Mouse (Mus musculus): ENCODE results near the gene Pkp3. TPM values are rescaled to one million over a fixed set of nuclear protein-coding genes. Genes with fewer than 3 reads are reported as not detected.

The Pkp3 gene
- total RNA-seq, 1 experiment from 2014 or later: 3.4 TPM

DNA sequence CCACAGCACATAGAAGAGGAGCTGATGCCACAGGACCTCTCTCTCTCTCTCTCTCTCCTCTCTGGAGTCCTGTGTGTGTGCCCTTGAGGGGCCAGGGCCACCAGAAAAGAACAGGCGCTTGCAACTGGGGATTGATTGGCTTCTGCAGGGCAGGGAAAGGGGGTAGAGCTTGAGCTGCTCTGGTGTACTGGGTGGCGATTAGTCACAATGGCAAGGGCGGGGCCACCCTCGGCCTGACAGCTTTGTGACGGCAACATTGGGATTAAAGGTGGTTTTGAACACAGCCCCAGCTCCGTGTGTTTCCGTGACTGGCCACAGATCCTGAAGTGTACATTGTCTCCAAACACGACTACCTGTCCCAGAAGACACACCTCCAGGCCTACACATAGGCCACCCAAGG, 12.2 kb downstream of the Pkp3 start:
- ATAC-seq (replicated peaks; ENCODE audit: low read depth, poor library complexity, severe bottlenecking): no peak

DNA sequence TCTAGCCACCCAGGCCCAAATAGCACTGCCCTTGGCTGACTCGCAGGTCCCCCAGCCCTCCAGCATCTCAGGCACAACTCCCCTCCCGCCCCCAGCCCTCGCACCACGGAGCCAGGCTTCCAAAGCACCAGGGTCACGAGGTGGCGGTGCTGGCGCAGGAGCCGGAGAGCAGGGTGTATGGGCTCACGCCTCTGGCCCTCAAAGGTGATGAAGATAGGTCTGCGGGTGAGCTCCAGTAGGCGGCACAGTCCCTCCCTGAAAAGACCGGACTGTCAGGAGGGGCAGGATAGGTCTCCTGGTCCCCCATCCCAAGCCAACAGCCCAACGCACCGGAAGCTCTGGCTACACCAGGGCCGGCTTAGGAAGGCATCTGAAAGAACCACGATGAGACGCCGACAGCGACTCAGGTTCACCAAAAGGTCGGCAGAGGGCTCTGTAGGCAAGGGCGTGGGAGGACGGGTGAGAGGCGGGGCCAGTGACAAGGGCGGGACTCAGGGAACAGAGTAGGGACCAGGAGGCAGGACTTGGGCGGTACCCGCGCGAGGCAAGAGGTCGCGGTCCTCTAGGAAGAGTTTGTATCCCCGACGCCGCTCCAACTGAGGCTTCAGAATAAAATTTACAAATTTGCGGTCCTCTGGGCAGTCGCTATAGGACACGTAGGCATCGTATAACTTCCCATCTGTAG, 14.2 kb downstream of the Pkp3 start:
- peak; percentile 73 for ATAC-seq (replicated peaks; ENCODE audit: low read depth, poor library complexity, severe bottlenecking)

DNA sequence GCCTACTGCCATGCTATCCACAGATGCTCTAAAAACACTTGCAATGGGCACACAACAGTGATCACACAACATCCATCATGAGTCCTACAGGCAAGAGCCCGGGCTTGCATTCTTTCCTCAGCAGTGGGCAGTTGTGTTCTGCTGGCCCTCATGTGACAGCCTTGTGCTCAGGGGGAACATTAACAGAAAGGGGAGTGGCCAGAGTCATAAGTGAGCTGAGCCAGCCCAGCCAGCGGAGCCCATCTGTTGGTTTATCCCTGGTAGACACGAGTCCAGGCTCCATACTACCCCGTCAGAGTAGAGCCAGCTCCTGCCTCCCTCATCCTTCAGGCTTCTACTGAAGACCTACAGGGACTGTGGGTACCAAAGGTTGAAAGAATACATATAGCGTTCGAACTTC, 15.9 kb downstream of the Pkp3 start:
- no peak for ATAC-seq (replicated peaks; ENCODE audit: low read depth, poor library complexity, severe bottlenecking)

DNA sequence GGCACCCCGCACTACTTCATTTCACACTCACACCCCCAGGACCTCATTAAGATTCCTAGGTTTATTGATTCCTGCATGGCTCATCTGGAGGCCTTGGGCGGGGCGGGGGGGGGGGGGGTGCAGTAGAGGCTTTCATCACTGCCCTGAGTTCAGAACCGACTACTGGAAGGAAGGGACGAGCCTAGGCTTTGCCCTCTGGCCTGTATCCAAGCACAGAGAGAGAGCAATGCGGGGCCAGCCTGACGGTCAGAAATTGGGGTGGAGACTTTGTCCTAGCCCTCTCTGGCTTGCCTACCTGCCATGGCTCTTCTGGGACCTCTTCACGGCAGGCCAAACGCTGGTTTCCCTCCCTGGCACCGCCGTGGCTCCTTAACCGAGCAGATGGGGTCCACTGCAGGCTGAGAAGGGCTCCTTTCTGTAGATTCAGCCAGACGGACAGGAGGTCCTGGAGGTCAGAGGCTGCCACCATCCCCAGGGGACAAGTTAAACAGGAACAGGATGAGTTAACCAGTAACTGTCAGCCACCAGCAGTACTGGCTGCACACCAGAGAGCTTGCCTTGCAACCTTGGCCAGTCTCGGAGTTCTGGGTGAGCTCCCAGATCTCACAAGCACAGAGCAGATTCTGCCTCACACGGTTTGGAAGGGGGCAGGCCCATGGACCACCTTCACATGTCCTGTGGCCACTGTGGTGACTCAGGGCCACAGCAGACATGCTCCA, 16.6 kb downstream of the Pkp3 start:
- no peak for ATAC-seq (replicated peaks; ENCODE audit: low read depth, poor library complexity, severe bottlenecking)

DNA sequence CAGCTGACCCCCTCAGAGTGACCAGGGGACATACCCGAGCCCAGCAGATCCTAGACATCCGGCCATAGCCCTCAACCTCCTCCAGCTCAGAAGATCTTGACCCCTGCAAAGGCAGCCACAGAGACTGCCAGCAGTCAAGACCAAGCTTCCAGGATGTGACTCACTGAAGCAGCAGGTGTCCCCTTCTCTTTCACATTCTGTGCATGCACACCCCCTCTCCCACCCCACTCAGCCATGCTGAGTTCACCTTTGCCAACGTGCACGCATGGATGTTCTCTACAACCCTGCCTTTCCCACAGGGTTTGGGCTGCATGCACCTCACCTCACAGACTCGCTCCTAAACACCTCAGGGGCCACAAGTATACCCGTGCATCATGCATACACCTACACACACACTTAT, 18.0 kb downstream of the Pkp3 start:
- ATAC-seq (replicated peaks; ENCODE audit: low read depth, poor library complexity, severe bottlenecking): no peak

DNA sequence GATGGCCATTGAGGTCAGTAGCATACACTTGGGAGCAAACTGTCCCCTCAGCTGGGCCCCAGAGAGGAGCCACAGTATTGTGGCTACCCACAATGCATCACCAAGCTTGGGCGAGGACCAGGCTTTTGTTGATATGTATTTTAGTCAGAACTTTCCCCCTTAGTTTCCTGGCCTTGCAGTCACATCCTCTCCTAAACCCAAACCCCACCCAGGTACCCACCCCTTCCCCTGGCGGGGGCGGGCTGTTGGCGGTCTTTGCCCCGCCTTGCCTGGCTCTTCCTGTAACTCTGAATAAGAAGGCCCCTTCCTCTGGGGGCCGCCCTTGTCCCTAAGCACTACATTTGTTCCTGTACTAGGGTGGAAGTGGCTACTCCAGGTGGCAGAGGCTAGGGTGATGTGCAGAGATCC, 18.6 kb downstream of the Pkp3 start:
- ATAC-seq (replicated peaks; ENCODE audit: low read depth, poor library complexity, severe bottlenecking): peak; percentile 76

DNA sequence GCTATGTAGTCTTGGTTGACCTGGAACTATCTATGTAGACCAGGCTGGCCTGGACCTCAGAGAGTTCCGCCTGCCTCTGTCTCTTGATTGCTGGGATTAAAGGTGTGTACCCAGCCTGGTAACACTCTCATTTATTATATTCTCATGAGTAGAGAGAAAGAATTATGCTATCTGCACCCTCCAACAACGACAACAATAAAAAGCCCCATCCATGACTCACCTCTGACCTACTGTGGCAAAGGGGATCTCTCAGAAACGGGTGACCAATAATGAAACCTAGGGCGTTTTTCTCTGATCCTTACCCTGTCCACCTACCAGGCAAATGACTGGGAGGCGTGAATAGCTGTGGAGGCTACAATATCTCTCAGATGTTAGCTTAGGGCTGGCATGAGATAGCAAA, 19.2 kb downstream of the Pkp3 start:
- ATAC-seq (replicated peaks; ENCODE audit: low read depth, poor library complexity, severe bottlenecking): no peak

DNA sequence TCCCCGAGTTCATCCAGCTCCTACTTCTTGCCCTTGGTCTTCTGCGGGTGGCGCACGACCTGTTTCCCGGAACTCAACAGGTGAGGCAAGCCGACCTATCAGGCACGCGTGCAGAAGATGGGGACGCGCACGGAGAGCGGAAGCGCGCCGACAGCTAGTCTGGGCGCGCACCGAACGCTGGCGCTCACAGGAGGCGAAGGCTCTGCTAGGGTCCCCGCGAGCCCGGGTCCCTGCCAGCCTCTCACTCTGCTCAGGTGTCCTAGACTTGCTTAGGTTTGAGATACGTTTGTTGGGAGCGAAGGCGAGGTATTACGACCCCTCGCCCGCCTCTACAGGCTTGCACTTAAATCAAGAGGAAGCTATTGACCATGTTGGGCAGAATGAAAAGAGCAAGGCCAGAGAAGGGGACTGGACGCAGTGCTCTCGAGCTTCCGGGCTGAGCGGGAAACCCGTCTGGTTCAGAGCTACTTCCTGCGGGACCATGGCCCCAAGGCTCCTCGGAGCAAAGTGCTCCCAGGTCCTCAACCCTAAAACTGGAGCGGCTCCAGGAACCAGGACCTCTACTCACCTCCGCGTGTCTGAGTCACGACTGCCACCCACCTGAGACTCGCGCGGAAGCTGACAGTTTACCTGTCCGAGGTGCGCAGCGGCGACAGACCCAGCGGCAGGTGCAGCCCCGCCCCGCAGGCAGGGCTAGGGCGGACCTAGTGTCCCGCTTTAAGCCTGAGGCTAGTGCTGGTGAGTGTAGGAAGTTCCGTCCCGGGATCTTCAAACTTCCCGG, 22.1 kb downstream of the Pkp3 start, which contains the start of gene Sigirr:
Gene Sigirr (minus strand): TSS at position 662 of the 781 bp plus-strand sequence.
- peak; percentile 39; the same call in 1 of the 2 replicates for ATAC-seq (replicated peaks; ENCODE audit: low read depth, poor library complexity, severe bottlenecking)

DNA sequence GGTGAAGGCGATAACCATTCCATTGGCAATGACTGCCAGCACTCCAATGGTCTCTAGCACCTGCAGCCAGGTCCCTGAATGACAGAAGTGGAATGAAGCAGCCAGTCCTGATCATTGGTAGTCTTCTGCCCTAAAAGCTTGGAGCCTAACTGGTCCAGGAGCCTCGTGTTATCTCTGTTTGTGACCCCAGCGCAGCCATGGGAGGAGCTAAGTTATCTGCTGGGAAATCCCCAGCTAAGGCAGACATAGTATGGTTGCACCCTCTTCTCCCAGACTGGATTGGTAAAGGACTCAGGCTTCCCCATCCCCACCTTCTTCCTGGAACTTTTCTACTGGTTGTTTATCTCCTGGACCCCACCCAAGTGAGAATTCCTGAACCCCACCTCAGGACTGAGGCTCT, 25.1 kb downstream of the Pkp3 start:
- no peak for ATAC-seq (replicated peaks; ENCODE audit: low read depth, poor library complexity, severe bottlenecking)

DNA sequence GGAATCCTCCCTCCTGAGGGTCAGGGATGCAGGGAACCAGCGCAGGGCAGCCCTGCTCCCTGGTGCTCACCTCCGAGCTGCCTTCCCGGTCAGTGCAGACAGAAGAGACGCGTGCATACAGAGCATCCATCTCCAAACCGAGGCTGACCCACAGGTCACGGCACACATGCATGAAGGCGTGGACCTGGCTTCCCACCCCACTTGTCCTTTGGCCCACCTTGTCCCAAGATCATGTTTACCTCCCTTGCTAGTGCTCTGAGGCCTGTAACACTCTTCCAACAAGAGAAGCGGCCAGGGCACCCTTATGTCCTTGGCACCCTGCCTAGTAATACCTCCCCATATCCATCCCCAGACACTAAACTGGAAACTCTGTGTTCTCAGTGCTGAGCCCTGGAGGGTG, 37.9 kb downstream of the Pkp3 start:
- no peak for ATAC-seq (replicated peaks; ENCODE audit: low read depth, poor library complexity, severe bottlenecking)

DNA sequence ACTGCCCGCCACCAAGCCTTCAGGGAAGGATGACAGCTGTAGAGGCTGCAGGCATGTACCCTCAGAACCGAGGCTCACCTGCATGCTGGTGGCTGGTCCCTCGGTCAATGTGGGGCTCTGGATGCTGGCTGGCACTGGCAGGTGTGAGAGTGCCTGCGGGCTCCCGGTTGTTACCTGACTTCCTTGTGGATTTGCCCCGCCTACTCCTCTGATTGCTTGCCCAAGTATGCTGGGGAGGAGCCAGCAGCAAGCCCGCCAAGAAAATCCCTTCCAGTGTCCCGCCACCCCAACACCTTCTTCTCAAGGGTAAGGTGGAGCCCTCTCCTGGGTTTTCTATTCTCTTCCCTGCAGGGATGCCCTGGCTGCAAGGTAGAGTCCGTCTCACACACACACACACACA, 39.6 kb downstream of the Pkp3 start, which contains the start of gene Ano9:
Gene Ano9 (minus strand): TSS at position 171 of the 400 bp plus-strand sequence.
- ATAC-seq (replicated peaks; ENCODE audit: low read depth, poor library complexity, severe bottlenecking): no peak

DNA sequence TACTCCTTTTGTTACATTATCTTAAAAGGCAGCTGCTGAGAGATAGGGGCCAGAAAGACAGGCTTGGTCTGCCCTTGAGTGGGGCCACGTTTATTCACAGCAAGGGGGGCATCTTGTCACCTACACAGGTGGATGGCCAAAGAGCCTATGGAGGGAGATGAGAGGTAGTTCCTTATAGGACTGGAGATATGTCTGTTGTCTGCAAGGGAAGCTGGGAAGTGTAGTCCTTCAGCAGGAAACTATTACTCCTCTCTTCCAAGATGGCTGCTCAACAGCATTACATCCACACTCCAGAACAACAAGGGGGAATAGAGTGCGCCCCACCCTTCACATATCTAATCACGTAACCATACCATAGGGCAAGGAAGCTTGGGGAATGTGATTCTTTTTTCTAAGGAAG, 41.5 kb downstream of the Pkp3 start:
- ATAC-seq (replicated peaks; ENCODE audit: low read depth, poor library complexity, severe bottlenecking): no peak

DNA sequence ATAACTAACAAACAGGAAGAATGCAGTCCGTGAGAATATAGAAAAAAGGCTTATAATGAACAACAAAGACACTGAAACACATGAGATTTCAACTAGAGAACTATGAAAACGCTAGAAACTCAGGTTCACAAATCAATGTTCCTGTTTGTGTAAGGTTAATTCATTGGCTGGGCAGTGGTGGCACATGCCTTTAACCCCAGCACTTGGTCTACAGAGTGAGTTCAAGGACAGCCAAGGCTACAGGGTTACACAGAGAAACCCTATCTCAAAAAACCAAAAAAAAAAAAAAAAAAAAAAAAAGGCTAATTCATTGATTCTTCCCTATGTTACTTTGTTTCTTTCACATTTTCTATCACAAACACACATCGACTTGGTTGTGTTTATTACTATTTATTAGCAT, 42.6 kb downstream of the Pkp3 start:
- no peak for ATAC-seq (replicated peaks; ENCODE audit: low read depth, poor library complexity, severe bottlenecking)

DNA sequence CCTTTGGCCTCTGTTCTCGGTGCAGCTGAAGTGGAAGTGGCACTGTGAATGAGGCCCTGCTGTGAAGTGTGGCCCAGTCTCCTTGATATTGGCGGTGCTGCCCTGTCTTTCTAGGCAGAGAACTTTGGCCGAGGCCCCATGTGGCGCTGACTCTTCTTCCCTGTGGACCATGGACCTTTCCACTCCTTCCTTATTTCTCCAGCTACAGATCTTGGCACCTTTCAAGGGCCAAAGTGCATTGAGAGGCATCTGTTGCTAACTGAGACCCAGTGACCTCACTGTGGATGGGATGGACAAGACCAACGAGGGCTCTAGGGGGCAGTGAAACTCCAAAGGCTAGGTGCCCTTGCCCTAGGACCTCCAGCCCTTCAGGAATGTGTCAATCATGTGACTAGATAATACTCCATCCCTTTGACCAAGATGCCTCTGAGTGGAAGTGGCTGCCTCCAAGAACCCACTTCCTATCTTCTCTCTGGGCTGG, 43.1 kb downstream of the Pkp3 start:
- ATAC-seq (replicated peaks; ENCODE audit: low read depth, poor library complexity, severe bottlenecking): 0 out of 2 replicates have a peak, but pooled peaks have one; percentile 5

DNA sequence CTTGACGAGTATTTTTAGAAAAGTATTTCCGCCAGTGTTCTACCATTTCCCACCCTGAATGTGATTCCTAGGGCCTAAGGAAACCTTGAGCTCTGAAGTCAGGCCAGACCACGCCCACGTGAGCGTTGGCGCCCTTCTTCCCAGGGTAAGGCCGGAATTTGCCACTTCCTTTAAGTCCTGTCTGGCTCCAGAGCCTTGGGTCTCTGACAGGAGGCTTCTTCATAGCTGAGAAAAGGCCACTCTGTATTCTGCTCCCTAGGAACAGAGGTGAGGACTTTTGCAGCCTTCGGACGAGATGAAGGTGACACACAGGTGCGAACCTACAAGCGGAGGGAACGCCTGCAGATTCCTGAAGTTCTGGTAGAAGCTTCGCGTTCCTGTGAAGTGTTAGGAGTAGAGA, 44.2 kb downstream of the Pkp3 start, which contains the start of gene Ptdss2:
Gene Ptdss2 (plus strand): TSS at position 138 of the 400 bp plus-strand sequence.
- 0 out of 2 replicates have a peak, but pooled peaks have one; percentile 5 for ATAC-seq (replicated peaks; ENCODE audit: low read depth, poor library complexity, severe bottlenecking)

DNA sequence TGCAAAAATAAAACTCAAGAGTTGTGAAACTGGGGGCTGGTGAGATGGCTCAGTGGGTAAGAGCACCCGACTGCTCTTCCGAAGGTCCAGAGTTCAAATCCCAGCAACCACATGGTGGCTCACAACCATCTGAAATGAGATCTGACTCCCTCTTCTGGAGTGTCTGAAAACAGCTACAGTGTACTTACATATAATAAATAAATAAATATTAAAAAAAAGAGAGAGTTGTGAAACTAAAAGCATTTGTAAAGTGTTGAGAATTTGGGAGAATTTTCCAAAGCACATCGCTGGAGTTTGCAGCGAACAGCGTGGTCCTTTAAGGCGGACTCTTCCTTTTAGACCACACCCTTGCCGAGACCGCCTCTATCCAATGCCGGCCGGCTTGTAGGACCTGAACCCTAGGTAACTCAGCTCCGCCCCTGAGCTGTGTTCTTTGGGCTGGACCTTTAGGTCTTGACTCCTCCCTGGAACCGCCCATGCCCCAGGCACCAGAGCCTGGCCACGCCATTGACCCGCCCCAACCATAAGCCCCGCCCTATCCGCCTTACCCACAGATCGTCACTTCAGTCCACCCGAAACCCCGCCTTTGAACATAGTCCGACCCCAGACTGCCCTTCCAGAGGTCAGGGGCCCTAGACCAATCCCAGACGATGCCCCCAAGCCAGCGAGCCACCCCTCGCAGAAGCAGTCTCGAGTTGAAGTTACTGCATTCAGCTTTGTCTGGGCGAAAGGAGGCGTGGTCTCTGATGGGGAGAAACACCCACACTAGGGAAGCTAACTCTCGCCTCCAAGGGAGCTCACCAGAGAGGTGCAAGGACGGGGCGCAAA, 44.9 kb downstream of the Pkp3 start:
- peak; percentile 96 for ATAC-seq (replicated peaks; ENCODE audit: low read depth, poor library complexity, severe bottlenecking)

DNA sequence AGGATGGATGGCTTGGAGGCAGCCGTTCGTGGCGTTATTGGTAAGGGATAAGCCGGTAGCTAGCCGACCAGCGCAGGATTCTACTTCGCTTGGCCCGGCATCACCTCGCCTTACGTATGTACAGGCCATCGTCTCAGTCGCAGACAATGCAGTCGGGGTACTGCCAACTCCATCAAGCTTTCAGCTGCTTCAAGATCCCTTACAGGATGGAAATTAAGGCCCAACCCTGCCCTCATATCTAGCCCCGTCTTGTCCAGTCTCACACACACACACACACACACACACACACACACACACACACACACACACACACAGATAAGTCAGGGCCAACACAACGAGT, 45.5 kb downstream of the Pkp3 start:
- no peak for ATAC-seq (replicated peaks; ENCODE audit: low read depth, poor library complexity, severe bottlenecking)

DNA sequence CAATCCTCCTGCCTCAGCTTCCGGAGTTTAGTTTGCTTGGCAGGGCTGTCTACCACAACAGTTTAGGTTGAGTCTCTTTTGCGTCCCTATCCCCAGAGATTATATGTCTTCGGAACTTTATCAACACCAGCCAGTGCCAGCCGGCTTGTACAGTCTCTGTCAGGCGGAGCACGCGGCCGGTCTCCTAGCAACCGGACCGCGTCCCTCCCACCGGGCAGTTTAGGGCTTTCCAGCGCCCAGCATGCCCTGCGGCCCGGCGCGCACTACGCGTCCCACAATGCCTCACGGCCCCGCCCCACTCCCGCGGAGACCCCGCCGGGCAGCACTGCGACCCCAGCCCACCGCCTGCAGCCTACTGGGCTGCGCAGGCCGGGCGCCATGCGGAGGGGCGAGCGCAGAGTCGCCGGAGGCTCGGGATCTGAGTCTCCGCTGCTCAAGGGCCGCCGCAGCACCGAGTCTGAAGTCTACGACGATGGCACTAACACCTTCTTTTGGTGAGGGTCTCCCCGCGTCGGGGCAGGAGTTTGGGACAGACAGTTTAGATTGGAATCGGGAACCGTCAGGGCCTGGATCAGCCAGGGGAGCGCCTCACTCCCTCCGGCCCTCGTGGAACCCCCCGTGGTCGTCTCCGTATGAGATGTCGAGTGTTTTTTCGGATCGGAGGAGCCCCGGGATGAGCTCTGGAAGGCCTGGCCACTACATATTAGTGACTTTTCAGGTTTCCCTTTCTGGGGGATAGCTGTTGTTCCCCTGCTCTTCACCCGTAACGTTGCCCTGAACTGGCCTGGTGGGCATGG, 53.2 kb downstream of the Pkp3 start:
- peak; percentile 94 for ATAC-seq (replicated peaks; ENCODE audit: low read depth, poor library complexity, severe bottlenecking)

All from common myeloid progenitor, adult 5-6 weeks (primary cell).